Mouse (Mus musculus) retina, embryonic 14.5 days (tissue): ENCODE measurements around the gene Smarcc1.

Experiments used
- DNase-seq: peaks from one replicate; pipeline ENCODE4 v3.0.0-alpha.2; 2015; ENCODE audit warnings: low spot score

Smarcc1 gene

GRCm38 (mm10) chr9:110234962-110235361, 117.5 kb downstream of the Smarcc1 start:
- no peak for DNase-seq

GRCm38 (mm10) chr9:110243221-110243833, 125.8 kb downstream of the Smarcc1 start, which contains the start of gene Cspg5:
Gene Cspg5, plus strand, starts transcription at chr9:110243783.
- no peak for DNase-seq

GRCm38 (mm10) chr9:110244567-110244888, 127.0 kb downstream of the Smarcc1 start:
- DNase-seq, result no peak

DNA sequence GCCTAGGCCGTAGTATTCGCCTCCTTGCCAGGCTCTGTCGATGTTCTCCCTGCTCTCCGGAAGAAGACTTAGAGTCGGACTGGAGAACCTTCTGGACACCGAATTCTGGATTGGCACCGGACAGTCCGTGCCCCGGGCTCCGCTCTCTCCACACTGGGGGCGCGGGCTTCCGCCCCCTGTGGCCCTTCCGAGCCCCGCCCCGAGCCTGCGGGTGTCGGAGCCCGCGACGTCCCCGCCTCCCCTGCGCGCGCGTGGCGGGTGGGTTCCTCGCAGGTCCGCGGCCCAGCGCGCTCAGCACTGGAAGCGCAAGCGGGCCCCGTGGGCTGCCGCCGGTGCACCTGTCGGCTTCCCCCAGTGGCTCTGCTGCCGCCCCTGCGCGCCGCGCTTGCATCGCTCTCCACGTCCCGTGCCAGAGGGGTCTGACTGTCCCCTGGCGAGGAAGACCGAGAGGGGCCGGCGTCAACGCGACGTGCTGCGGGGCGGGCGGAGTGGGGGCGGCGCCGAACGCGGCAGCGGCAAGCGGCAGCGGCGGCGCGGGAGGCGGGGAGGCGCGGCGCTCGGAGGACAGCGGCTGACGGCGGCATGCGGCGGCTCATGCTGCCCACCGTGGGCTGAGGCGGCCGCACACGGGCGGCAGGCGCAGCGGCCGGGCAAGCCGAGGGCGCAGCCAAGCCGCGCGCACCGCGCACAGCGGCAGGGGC, 127.5 kb downstream of the Smarcc1 start:
- peak; percentile 64 for DNase-seq

GRCm38 (mm10) chr9:110245590-110246320, 128.2 kb downstream of the Smarcc1 start:
- peak; percentile 82 for DNase-seq

DNA sequence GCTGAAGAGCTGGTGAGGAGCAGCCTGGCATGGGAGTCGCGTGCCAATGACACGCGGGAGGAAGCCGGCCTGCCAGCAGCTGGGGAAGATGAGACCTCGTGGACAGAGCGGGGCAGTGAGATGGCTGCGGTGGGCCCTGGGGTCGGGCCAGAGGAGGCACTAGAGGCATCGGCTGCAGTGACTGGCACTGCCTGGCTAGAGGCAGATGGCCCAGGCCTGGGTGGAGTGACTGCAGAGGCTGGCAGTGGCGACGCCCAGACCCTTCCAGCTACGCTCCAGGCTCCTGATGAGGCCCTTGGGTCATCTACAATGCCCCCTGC, 128.8 kb downstream of the Smarcc1 start:
- no peak for DNase-seq

- DNase-seq, result no peak
Observed at GRCm38 (mm10) chr9:110247049-110247448, 129.5 kb downstream of the Smarcc1 start.

DNA sequence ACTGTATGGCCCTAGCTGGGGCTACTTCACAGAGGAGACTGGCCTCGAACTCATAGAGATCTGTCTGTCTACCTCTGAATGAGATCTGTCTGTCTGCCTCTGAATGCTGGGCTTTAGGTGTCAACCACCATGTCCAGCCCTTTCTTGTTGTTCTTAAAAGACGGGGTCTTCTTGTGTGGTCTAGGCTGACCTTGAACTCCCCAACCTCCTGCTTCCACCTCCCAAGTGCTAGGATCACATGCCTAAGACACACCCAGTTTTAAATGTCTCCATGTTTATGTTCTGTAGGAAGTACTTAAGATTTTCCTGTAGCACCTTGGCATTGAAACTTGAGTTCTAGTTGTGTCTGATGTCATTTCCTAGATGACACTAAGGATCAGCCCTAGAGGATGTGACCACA, 131.4 kb downstream of the Smarcc1 start:
- DNase-seq, result no peak

DNA sequence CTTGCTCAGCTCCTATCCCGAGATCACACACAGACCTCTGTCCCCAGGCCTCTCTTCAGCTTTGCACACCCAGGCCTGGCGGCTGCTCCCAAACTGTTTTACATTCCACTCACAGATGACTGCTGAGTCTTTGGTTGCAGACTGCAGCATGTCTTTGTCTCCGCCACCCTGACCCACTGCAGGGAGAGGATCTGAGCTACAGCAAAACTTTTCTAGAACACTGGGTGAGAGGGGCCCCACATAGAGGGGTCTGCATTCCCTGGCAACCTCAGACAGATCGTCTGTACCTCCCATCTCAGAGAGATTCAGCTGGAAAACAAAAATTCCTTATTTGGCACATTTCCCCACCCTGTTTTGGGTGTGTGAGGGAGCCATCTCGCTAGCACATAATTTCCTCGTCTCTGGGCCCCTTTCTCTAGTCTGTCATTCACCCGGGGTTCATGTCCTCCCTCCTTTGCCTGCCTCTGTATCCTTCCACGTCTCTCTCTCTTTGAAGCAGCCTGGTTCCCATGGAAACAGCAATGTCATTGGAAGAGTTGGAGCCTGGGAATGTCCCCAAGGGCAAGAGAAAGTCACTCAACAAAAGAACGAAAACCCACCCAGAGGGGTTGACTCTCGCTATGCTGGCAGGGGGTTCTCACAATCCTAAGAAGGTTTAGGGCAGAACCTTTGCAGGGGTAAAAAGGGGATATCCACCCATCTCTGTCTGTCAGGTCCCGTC, 132.5 kb downstream of the Smarcc1 start:
- DNase-seq, result peak; percentile 64

GRCm38 (mm10) chr9:110250776-110251175, 133.3 kb downstream of the Smarcc1 start:
- no peak for DNase-seq

- peak; percentile 91 for DNase-seq
Observed at GRCm38 (mm10) chr9:110255407-110256019, 138.0 kb downstream of the Smarcc1 start.

GRCm38 (mm10) chr9:110258646-110259045, 141.1 kb downstream of the Smarcc1 start:
- no peak for DNase-seq

GRCm38 (mm10) chr9:110259118-110259517, 141.6 kb downstream of the Smarcc1 start:
- DNase-seq, result no peak

DNA sequence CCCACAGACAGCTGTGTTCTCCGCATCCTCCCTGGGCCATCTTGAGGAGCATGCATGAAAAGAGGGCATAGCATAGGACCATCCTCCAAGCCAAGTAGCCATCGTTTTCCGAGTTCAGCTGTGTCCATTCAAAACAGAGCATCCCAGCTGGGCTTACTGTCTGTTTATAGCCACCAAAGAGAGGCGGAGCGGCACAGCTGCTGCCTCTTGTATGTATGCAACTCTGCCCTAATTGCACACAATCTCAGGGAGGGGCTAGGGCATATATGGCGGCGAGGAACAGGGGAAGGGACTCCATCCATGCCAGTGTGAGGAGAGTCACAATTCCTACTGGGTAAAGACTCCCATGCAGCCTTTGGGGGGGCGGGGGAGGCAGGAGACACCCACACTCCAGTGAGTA, 145.7 kb downstream of the Smarcc1 start:
- no peak for DNase-seq

GRCm38 (mm10) chr9:110264991-110265390, 147.5 kb downstream of the Smarcc1 start:
- no peak for DNase-seq

DNA sequence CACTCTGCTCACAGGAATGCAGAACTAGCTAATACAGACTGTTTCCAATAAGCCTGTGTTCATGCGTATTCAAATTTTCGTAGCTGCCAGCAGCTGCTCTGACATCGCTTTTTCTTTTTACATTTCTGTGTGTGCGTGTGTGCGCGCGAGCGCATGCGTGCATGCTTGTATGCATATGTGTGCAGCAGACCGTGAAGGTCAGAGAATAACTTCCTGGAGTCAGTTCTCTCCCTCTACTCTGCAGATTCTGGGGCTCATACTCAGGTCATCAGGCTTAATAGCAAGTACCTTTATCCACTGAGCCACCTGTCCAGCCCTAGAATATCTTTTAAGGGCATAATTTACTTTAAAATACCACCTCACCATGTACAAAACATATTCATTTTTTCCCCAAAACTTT, 150.9 kb downstream of the Smarcc1 start:
- DNase-seq, result no peak

GRCm38 (mm10) chr9:110272330-110272729, 154.8 kb downstream of the Smarcc1 start:
- DNase-seq, result no peak

DNA sequence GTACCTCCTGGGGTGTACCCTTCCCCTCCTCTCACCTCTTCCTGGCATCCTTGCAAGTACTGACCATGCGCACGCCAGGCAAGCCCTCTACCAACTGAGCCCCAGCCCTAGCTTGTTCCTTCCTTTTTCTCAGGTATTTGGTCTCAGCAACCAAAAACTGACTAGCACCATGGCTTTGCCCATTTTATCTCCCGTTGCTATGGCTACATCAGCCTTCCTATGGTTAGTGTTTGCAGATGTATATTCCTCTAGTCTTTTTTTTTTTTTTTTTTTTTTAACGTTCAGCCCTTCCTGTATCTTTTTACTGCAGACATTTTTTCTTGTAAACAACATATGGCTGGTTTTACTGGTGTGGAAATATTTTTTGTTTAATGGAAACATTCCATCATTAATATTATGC, 156.0 kb downstream of the Smarcc1 start:
- no peak for DNase-seq

GRCm38 (mm10) chr9:110275882-110276281, 158.4 kb downstream of the Smarcc1 start:
- no peak for DNase-seq

DNA sequence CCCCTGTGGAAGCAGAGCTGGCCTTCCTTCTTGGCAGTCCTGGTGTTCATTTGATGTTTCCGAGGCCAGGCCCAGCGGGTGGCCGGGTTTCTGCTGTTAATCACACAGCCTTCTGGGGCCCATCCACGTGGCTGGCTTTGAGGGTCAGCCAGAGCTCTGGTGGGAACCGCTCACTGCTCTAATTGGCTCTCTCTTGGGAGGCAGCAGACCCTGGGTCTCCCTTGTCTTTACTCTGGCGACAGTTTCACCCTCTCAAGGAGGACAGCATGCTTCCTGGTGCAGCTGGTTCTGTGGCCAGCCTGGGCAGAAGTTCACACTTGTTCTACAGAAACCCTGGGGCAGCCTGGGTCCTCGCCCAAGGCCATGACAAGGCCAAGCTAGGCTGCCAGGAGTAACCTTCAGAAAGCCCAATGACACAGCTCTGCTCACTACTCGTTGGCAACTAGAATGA, 159.9 kb downstream of the Smarcc1 start:
- DNase-seq, result peak; percentile 55

DNA sequence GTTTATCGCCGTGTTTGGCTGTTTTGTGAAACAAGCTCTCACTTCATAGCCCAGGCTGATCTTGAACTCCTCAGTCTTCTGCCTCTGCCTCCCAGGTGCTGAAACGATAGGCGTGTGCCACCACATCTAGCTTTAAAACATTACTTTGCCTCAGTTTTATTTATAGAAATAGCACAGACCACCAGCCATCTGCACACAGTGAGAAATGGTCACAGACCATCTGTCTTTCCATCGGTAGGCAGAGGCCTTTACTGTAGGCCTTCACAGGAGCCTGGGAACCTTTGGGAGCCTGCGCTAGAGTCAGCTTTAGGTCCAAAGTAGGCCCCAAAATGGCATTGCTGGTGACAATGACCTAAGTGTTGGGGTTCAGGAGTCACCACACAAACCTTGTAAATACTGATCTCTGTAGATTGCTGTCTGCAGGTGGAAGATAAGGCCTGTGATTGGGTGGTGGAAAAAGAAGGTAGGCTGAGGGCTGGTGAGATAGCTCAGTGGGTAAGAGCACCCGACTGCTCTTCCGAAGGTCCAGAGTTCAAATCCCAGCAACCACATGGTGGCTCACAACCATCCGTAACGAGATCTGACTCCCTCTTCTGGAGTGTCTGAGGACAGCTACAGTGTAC, 166.7 kb downstream of the Smarcc1 start:
- no peak for DNase-seq
